Mouse (Mus musculus) E14TG2a.4 (cell line): Measurements from ENCODE around the gene Cabp5.

Experiments
- CTCF ChIP-seq: conservative IDR thresholded peaks from 2 replicates; pipeline ENCODE4 v1.5.1; 2014; ENCODE audit warnings: low read length
- NANOG ChIP-seq: IDR thresholded peaks from 2 replicates; pipeline ENCODE4 v1.6.1; 2014; ENCODE audit warnings: borderline replicate concordance, low read length, mixed read lengths
- POU5F1 ChIP-seq: IDR thresholded peaks from 2 replicates; pipeline ENCODE4 v1.6.1; 2014; ENCODE audit warnings: low read length, borderline replicate concordance

- TF ChIP-seq CTCF (no peak), POU5F1 (no peak), NANOG (no peak)
These were observed at the start of gene Cabp5 for GRCm38 (mm10) chr7:13397832-13398231.
